Mouse (Mus musculus): ENCODE measurements at regions not wholly inside any gene's neighbourhood (a gene's known extent, or its start where the extent isn't known, plus 50 kb on each side); places are given as distances from the start of the nearest gene placed in this dataset.

DNA sequence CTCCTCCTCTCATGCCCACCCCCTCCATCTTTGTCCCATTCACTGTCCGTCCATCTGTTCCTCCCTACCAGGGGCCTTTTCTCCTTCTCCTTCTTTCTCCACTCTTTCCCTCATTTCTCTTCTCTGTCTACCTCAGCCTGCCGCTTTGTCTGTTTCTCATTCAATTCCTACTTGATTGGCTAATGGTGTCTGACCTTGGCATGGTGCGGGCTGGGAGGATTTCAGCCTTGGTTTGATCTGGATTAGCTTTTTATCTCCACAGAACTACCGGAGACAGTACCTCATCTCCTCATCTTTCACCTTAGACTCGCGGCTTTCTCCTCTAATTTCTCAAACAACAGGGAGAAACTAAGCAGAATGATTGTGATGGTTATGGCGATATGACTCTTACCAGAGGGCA is 506.4 kb downstream of the Tmem38b start:
- no peak for TF ChIP-seq CTCF (IDR thresholded peaks at IDR 0.05; ENCODE audit: extremely low read depth, insufficient read depth, insufficient read length, insufficient replicate concordance)
- no peak for TF ChIP-seq POLR2A (IDR thresholded peaks at IDR 0.05; ENCODE audit: low read depth, low read length)
